Mouse (Mus musculus) cerebellum, adult 2 months (tissue): Measurements from ENCODE around the gene Olfr65.

ENCODE experiments used
- CTCF ChIP-seq: fragments of 200-500 bp; IDR thresholded peaks from 2 replicates; pipeline ENCODE4 v1.5.1; 2011; ENCODE audit warnings: low read depth, mild to moderate bottlenecking, control low read depth, low read length, moderate library complexity, borderline replicate concordance; ENCODE audit not compliant: insufficient read depth
- POLR2A ChIP-seq: fragments of 200-500 bp; IDR thresholded peaks from 2 replicates; pipeline ENCODE4 v1.6.1; 2011; ENCODE audit warnings: low read length, control low read depth, borderline replicate concordance; ENCODE audit not compliant: insufficient read depth

DNA sequence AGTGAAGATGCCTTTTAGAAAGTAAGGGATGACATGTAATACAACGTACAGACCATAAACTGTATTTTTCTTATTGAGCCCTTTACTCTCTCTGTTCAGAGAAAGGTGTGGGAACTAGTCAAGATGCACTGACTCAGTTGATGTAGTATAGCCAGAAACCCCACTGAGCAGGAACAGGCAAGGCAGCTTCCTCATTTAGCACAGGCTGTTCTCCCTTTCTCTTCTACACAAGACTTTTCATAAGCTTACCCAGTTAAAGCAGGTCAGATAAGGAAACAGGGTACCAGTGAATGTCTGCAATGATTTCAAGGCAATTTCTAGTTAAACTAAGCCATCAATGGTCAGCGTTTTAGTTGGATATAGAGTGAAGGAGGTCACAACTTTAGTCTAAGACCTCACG lies 41.8 kb upstream of the Olfr65 start:
- TF ChIP-seq POLR2A, result no peak
- no peak for TF ChIP-seq CTCF
